17 mouse cellular contexts compared by ENCODE assay signal in genomic region chr12:70778271-70778670, GRCm38 (mm10).
"Had no signal": no experiment of that assay in that cellular context is flagged by ENCODE, and none has a peak within 500 bp of the region (broad histone marks: within the 10 kb centered on the region; RNA-seq: fewer than 3 reads in every experiment).

No protein-coding gene starts in this region.

- H3K4me2 ChIP-seq: liver, embryonic 11.5 days; liver, embryonic 15.5 days; lung, embryonic 14.5 days; midbrain, embryonic 11.5 days; neural tube, embryonic 13.5 days; stomach, embryonic 15.5 days had no signal

- H3K4me1 ChIP-seq: megakaryocyte, embryonic 14.5 days; stomach, embryonic 15.5 days had no signal

- H3K27me3 ChIP-seq: neural tube, embryonic 13.5 days; stomach, embryonic 15.5 days had no signal

- H3K9me3 ChIP-seq: limb, embryonic 10.5 days; liver, embryonic 15.5 days; megakaryocyte, embryonic 14.5 days; neural tube, embryonic 13.5 days; stomach, embryonic 15.5 days had no signal

- H3K4me3 ChIP-seq: limb, embryonic 10.5 days; liver, embryonic 15.5 days; megakaryocyte, embryonic 14.5 days; neural tube, embryonic 13.5 days; stomach, embryonic 15.5 days had no signal

- H3K9ac ChIP-seq: liver, embryonic 15.5 days; lung, embryonic 14.5 days; neural tube, embryonic 13.5 days; stomach, embryonic 15.5 days had no signal

- ATAC-seq: midbrain, embryonic 16.5 days had no signal

- H3K36me3 ChIP-seq: limb, embryonic 10.5 days; liver, embryonic 15.5 days; neural tube, embryonic 13.5 days; stomach, embryonic 15.5 days had no signal

- H3K27ac ChIP-seq: limb, embryonic 10.5 days; liver, embryonic 15.5 days; neural tube, embryonic 13.5 days; stomach, embryonic 15.5 days had no signal

- DNase-seq: kidney, adult 8-10 months; kidney, postnatal 25 days; layer of hippocampus, adult 9-11 months; lung, embryonic 14.5 days; lung, postnatal 10 days; lung, postnatal 4 days; retina, postnatal 1 day; right cerebral cortex, postnatal 14 days; thymus, postnatal 36 days had no signal
